Mouse (Mus musculus) kidney, adult 11 months (tissue): ENCODE results near the gene Rpp38.

Source experiments
- DNase-seq: peaks from one replicate; pipeline ENCODE4 v3.0.0; 2022

Gene Rpp38

DNA sequence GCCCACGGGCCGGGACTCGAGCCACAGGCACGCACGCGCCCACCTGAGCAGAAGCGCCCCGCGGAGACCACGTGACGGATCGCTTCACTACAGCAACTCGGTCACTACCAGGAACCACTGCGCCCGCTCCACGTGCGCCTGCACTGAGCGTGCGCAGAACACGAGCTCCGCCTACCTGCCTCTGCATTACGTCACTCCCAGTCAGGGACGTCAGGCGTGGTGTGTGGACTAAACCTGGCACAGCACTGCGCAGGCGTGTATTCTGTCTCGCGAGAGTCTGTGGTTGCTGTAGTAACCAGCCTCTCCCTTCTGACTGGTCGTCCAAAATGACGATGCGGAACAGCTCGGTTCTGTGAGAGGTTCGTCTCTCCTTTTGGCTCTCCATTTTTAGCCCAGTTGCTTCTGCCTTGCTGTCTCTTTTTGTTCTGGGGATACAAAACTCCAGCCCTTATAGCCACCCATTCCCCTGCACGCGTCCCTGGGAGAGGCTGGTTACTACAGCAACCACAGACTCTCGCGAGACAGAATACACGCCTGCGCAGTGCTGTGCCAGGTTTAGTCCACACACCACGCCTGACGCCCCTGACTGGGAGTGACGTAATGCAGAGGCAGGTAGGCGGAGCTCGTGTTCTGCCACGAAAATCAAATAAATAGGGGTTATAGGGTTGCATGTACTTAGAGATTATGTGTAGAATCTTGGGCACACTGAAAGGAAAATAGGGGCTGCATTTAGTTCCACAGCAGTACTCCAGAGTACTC is at the start of gene Rpp38:
TSS of gene Rpp38 (minus strand) at position 160 of the 759 bp plus-strand sequence.
- DNase-seq = peak; percentile 99

DNA sequence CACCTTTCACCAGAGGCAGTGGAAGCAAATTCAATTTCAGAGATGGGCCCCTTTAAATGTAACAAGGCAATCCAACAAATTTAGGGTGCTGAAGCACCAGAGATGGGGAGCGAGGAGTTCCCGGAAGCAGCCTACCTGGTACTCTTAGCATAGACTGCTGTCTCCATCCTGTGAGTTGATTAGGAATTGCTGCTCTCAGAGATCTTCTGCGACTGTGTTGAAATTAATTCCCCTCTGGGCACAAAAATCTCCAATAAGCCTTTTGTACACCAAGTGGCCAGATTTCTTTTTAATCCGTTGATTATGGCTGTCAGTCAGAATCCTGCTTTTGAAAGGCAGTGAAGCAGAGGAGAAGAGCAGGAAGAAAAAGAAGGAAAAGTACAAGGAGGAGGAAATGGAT is 32.7 kb upstream of the Rpp38 start:
- DNase-seq = no peak

DNA sequence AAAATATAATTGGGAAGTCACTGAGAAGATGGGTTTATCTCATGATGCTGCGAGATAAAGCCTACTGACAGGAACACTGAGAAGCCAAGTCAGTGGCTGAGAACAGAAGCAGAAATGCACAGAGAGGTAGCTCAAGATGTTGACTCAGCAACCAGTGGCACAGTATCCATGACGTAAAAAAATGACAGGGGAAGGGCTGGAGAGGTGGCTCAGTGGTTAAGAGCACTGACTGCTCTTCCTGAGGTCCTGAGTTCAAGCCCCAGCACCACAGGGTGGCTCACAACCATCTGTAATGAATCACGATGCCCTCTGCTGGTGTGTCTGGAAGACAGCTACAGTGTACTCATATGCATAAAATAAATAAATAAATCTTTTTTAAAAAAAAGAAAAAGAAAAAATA is 28.6 kb upstream of the Rpp38 start:
- no peak for DNase-seq

DNA sequence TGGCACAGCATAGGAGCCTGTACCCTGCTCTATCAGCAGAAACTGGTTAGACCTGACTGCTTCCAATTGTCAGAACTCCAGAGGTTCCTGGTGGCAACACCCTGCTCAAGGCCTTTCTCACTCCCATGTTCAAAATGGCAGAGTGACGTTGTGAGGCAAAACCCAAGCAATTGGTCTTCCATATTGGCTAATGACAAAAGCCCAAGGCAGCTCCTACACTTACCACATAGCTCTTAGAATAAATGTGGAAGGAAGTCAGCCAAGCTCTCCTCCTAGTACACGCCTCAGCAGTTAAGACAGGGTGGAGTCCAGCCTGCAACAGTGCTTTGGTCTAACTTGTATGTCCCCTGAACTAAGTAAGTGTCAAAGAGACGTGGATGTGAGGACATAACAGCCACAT is 25.4 kb upstream of the Rpp38 start:
- no peak for DNase-seq

DNA sequence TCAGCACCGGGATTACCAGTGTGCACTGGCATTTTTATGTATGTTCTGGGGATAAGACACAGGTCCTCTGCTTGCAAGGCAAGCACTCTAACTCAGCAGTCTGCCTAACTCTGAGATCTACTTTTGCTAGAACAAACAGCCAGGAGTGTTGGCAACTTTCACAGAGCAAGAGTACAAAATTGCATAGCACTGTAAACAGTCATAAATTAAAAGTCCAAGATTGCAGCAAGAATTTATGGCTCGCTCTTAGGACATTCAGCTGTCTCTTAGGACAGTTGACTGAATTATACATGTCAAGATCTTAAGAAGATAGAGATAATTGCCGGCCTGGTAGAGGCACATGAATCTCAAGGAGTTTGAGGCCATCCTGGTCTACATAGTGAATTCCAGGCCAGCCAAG is 23.9 kb upstream of the Rpp38 start:
- no peak for DNase-seq

DNA sequence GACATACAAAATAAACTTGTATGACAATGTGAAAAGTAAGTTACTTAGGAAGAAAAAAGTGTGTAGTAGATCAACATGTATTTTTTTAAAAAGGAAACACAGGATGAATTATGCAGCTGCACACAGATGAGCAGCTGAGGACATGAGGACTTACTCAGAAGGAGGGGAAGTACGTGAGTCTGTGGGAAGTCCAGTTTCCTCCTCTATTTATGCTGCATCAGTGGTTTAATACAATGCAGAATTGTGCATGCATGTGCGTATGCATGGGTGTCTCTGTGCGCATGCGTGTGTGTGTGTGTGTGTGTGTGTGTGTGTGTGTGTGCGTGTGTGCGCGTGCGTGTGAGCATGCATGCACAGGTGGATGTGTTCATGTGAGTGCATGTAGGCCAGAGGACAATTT is 23.4 kb upstream of the Rpp38 start:
- no peak for DNase-seq

DNA sequence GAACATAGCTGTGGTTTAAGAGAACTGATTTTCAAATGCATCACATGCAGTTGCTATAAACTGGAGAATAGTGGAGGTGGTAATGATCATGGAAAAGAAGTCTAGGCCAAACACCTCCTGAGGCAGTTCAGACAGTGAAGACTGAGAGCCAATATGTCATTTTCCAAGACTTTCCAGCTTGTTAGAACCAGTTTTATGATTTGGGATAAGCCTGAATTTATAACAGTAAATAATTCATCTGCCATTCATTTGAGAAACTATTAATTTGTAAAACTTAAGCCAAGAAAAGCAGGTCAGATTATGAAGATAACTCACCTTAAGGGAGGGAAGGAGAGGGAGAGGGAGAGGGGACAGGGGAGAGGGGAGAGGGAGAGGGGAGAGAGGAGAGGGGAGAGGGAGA is 20.7 kb upstream of the Rpp38 start:
- DNase-seq = no peak

DNA sequence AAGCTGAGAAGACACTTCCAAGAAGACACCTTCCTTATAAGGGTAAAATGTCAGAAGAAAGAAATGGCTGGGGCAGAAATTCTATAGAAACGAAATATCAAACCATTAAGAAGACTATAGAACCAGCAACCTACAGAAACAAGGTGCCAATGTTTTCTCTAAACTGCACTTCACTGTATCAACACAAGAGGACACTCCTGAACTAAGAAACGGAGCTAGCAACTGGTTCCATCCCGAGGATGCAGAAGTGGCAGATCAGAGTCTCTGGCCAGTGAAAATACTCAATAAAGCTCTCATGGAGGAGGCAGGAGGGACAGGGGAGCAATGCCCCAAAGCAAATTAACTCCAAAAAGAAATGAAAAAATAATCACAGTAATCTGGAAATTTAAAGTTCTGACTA is 16.5 kb upstream of the Rpp38 start:
- no peak for DNase-seq

DNA sequence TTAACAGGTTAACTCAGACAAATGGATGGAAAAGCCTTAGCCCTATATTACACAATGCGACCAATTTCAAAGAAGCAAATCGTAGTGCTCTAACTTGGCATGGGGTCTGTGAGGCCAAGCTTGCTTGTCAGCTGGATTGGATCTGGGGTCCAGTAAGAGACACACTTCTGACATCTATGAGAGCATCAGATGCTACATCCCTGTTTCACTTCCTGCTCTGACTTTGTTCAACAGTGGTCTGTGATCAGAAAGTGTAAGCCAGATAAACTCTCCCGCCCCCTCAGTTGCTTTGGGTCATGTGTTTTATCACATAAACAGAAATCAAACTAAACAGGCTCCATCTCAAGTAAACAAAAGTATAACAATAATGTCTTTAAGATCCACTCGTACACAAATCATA is 16.0 kb upstream of the Rpp38 start:
- no peak for DNase-seq

DNA sequence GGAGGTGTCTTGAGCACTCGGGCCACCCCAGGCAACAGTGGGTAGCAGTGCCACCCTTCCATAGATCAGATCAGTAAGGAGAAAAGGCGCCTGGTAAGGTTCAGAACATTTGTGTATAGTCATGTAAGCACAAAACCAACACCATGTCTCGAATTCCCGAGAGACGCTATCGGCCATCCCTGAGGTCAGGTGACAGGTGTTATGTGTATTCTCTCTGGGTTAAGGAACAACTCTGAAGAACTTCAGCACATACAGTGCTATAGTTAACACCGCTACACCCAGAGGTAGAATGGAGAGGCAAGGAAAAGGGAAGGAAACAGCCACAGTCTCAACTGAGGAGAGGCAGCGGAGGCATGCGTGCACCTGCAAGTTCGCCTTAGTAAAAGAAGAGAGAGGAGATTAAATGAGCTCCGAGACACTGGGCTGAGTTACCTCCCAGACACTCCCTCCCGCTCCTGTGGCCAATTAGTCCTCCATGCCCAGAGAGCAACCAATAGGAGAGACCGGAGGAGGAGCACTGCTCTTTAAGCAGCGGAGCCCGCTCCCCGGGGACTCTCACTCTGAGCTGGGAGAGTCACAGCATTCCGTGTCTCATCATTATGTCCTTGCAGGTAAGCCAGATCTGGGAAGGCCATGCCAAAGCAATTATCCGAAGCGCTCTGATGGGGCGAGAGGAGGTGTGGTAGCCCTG is 3.3 kb upstream of the Rpp38 start, which contains the start of gene Acbd7:
TSS of gene Acbd7 (plus strand) at position 558 of the 691 bp plus-strand sequence.
- DNase-seq = peak; percentile 68

DNA sequence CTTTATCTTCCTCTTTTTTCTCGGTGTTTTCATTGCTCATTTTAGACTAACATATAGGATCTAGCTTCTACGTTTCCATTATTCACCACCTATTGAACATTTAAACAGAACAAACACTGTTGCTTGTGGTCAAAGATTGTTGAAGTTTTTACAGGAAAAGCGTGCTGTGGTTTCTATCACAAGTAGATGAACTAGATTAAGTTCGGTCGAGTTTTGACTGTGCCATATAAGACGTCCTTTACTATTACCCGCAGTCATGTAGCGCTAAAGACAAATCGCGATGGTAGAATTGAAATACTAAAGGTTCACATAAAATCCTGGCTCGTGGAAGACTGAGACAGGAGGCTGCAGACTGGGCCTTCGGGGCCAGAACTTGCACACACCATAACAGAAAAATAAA is 1.3 kb upstream of the Rpp38 start:
- DNase-seq = no peak

DNA sequence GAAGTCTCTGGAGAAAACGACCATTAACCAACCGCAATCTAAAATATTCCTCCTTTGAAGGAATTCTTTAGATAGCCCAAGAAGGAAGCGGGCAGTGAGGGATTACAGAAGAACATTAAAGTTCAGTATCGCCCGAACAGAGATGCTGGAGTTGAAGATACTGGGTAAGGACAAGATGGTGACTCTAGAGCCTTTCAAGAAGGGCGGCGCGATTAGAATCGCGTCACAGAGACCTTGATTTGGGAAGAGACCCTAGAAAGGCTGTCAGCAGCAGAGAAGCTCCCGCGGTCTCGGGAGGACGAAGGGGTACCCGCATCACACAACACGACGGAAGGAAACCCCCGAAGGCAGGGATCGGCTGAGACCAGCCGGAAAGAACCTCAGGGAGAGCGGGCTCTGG is 387 bp downstream of the Rpp38 start:
- DNase-seq = no peak

DNA sequence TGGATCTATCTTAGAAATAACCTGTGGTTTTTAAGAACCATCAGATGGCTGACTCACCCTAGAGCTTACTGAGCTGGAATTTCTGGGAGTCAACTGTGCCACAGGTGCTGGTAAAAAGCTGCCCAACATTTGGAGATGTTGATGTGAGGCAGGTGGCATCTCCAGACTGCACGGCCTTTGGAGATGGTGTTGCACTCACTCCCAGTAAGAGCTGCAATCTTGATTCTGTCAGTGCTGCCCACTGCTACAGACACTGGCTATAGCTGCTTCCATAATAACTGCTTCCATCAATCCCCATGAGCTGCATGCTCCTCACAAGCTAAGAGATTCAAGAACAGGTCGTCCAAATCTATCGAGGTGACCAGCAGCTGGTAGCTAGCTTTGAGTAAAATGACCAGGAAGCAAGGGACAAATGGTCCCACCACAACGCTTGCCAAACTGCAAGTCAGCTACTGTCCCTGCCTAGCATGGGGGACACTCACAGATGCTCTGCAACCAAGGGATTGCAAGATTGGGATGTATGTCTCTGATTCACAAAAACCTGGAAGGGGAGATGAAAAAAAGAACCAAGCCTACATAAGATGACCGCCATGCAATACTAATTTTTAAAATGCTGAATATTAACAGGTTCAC is 1.3 kb downstream of the Rpp38 start:
- DNase-seq = no peak

DNA sequence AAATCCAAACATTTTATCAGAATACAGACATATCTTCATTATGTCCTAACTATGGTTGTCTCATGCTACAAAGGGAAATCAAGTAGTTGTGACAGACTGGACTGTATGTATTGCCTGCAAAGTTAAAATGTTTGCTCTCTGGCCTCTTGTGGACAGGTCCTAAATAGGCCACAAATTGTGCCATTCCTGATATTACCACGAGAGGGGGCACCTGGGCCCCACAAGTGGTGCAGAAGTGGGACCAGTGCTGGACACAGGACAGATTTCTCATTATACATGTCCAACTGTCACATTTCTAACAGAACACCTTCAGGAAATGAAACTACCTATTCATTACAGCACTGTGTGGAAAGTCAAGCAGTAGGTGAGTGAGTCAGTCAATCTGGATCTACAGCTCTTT is 5.1 kb downstream of the Rpp38 start:
- DNase-seq = peak; percentile 36

DNA sequence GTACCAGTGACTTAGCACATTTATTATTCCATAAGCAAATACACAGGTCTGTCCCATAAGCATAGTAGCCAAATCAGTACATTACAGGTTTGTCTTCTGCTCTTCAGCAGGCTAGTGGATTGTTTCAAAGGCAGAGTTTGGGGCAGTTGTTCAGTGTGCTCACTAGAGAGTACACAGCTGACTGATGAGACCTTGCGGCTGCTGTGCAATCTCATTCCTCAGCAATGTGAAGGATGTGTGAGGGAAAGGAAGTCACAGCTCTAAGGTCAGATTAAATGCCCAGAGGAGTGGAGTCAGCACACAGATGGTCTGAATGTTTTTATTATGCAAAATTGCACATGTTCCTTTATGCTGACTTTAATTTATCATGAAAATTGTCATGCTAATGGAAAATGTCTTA is 5.9 kb downstream of the Rpp38 start:
- no peak for DNase-seq

DNA sequence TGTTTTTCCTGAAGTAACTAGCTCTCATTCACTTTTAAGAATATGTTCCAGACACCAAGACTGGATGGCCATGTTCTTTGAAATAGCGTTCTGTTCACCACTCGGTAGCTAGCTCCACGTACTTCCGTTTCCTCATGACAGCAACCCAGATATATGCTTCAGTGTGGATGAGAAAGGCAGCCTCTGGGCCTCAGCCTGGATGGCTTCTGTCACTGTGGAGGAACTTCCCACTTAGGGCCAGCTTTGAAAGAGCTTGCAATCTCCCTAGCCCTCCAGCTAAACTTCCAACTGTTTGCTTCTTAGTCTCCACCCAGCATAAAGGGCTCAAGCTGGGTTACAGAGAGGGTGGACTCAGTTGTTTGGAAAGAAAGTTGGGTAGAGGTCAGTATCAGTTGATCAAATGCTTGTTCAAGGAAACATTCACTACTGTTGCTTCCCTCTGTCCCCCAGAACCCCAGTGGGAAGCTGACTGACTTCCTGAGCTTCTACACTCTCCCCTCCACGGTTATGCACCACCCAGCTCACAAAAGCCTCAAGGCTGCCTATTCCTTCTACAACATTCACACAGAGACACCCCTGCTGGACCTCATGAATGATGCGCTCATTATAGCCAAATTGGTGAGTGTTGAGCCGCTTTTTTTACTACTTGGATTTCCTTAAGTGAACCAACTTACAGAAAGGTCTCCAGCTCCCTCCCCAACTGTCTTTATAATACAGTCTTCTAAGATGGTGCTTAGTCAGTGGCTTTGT is 7.9 kb downstream of the Rpp38 start:
- DNase-seq = no peak

DNA sequence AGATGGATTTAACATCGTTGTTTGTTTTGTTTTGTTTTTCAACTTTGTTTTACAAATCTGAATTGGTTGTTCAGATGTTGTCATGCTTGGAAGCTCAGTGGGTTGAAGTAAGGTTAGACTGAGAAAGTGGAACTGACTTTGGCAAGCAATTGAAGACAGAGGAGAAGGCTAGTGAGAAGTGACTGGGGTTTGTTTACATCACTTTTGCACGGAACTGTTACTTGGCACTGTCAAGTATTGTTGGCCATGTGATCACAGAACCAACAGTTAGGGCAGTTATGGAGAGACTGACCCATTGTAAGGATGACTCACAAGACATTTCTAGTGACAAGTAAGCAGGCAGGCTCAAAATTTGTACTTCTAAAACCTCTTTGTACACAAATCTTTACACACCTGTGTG is 9.3 kb downstream of the Rpp38 start:
- no peak for DNase-seq

DNA sequence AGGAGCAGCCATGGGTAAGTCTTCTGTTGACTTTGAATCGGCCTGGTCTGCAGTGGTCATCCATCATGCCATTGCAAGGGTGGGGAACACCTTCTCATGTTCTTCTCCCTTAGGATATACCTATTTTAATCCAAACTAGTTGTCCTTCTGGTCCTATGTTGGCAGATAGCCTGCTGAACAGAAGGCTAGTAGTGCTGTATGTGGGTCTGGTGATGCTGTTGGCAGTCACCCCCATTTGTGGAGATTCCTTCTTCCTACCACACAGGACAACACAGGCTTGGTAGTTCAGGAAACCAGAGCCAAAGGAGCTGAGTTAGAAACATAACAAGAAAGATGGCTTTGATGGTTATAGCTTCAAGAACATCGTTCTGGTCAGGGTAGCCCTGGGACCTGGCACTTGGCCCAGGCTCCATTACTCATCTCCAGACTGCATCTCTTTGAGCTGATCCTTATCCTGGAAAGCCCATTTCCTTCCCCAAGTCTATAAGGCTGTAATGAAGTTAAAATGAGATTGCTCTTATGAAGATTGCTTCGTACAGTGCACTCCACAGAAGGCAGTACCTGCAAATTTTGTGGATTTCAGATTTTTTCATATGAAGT is 26.9 kb downstream of the Rpp38 start:
- DNase-seq = no peak

DNA sequence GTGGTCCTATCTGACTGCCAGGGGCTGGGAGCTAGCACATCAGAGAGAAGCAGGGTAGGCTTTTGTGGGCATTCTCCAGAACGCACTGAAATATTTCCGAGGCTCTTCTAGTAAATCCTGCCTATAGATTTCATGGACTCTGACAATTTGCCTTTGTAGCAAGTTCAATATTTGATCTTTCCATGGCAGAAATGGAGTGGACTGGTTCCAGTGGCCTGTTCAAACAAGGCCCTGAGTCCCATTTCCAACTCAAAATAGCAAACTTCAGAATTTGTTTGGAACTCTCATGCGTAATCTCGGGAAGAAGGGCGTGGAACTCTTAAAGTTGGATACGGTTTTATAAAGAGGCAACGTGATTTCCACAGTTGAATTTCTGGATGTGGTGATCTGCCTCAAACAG is 36.6 kb downstream of the Rpp38 start:
- no peak for DNase-seq

DNA sequence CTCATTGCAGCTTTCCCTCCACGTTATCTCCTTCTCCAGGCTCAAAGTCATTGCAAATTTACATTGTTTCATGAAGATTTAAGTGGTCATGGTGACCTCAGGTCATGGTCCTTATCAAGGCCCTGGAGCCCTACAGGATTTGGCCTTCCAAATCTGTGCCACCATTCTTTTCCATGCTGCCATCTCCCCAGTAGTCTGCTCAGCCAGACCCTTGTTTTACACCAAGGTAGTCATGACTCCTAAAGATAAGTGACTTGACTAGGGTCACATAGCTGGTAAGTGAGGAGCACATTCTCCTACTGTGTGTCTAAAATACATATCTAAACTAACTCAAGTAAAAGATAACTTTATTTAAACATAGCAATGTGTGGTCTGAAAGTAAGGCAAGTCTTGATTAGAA is 40.3 kb downstream of the Rpp38 start:
- no peak for DNase-seq

DNA sequence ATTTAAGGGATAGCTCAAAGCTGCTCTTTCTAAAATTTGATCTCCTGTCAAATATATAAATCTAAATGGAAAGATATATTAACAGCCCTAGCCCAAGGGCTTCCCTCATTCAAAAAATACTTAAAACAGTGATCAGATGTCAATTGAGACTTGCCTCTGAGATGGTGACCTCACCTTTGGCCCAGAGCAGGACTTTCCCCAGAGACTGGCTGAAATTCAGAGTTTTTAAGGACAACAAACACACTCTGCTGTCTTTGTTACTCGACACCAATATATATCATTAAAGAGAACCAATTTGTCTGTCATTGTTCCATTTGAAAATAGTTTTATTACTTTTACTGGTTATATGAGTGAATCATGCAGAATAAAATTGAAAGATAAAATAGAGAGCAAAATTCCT is 42.9 kb downstream of the Rpp38 start:
- no peak for DNase-seq

DNA sequence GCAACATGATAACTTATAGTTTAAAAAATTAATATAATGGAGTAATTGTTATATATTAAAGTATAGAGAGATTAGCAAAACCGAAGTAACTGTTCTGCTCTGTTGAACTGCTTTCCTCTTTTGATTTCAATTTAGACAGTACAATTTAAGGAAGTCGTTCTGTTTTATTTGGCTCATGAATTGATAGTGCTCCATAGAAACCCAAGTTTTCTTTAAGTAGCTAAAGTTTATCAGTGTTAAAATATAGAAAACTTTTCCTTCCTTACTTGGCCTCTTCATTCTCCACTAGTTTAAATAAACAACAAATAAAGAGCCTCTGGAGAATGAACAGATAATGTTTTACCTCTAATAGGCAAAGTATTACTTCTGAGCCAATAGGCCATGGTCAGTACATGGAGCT is 46.2 kb downstream of the Rpp38 start:
- DNase-seq = no peak

DNA sequence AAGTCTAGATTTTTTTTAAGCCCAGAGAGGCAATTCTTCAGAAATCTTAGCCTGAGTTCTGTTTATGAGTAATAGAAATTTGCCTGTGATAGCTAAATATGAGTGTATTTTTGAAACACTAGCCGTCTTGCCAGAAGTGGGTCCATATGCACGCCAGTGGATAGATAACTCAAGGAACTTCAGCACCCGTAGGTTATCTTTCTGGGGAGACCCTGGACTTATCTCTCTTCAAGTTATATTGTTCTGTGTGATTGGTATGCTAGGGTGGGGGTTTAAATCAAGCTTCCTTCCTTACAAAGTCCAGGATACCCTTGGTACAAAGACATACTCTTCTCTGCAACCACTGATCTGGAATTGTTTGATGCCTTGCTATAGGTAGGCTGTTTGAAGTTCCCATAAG is 46.7 kb downstream of the Rpp38 start:
- no peak for DNase-seq
